Mouse (Mus musculus) ES-E14 (cell line): ENCODE measurements around the gene Psmg3. TPM values are rescaled to one million over a fixed set of nuclear protein-coding genes. Genes with fewer than 3 reads are reported as not detected.
A peak's percentile ranks its signal among the peaks of the same experiment; 100 is the strongest.

ENCODE experiments used
- DNase-seq: peaks from one replicate; pipeline ENCODE4 v3.0.0-alpha.2; 2013; ENCODE audit warnings: low read depth, low spot score
- H3K27ac ChIP-seq: 2 replicates; pipeline ENCODE4 v1.5.1; 2012; ENCODE audit warnings: low read depth, mild to moderate bottlenecking, low read length, moderate library complexity, mixed read lengths; ENCODE audit not compliant: poor library complexity, insufficient read depth, severe bottlenecking
- H3K36me3 ChIP-seq: 2 replicates; pipeline ENCODE4 v1.6.1; 2012; ENCODE audit warnings: mild to moderate bottlenecking, low read length, moderate library complexity, mixed read lengths; ENCODE audit not compliant: control insufficient read depth, poor library complexity, insufficient read depth, severe bottlenecking
- H3K4me1 ChIP-seq, 2 experiments: fragments of 150-350 bp in 1 of 2; sonication (generic) in 1 of 2; 2 replicates each; pipeline ENCODE4 v1.6.1; 2012; ENCODE audit warnings: low read length in 2 of 2, mild to moderate bottlenecking in 1 of 2, mixed read lengths in 1 of 2; ENCODE audit not compliant: control insufficient read depth in 2 of 2, insufficient read depth in 2 of 2, poor library complexity in 1 of 2
- H3K4me3 ChIP-seq, 2 experiments: fragments of 150-350 bp in 1 of 2; sonication (generic) in 1 of 2; 2 replicates each; pipeline ENCODE4 v1.5.1; 2012; ENCODE audit warnings: low read length in 2 of 2, low read depth in 1 of 2, mild to moderate bottlenecking in 1 of 2, mixed read lengths in 1 of 2; ENCODE audit not compliant: insufficient read depth in 1 of 2, poor library complexity in 1 of 2, severe bottlenecking in 1 of 2
- H3K9ac ChIP-seq: 2 replicates; pipeline ENCODE4 v1.6.1; 2012; ENCODE audit warnings: low read depth, mild to moderate bottlenecking, low read length, mixed read lengths; ENCODE audit not compliant: poor library complexity, insufficient read depth, severe bottlenecking
- H3K9me3 ChIP-seq: fragments of 150-350 bp; sonication (generic); 2 replicates; pipeline ENCODE4 v1.6.1; 2012; ENCODE audit warnings: low read depth, mild to moderate bottlenecking, low read length; ENCODE audit not compliant: control insufficient read depth, insufficient read depth
- CHD2 ChIP-seq: IDR thresholded peaks from 2 replicates; pipeline ENCODE4 v1.6.1; 2014; ENCODE audit warnings: mild to moderate bottlenecking, low read depth, low read length, inconsistent platforms
- HCFC1 ChIP-seq: IDR thresholded peaks from 2 replicates; pipeline ENCODE4 v1.6.1; 2012; ENCODE audit warnings: low read length, inconsistent platforms, borderline replicate concordance; ENCODE audit not compliant: insufficient read depth
- MAFK ChIP-seq: IDR thresholded peaks from 2 replicates; pipeline ENCODE4 v1.6.1; 2014; ENCODE audit warnings: mild to moderate bottlenecking, low read depth, low read length, inconsistent platforms; ENCODE audit not compliant: insufficient read depth
- ZC3H11A ChIP-seq: IDR thresholded peaks from 2 replicates; pipeline ENCODE4 v1.6.1; 2012; ENCODE audit warnings: low read depth, mild to moderate bottlenecking, inconsistent platforms, low read length, borderline replicate concordance
- ZNF384 ChIP-seq: IDR thresholded peaks from 2 replicates; pipeline ENCODE4 v1.6.1; 2012; ENCODE audit warnings: low read depth, low read length, inconsistent platforms
- in situ Hi-C, 2 experiments: fragments of 600-800 bp; cut with MboI; formaldehyde crosslinking; loops; one replicate each; pipeline ENCODE4 v1.15.1; 2025; ENCODE audit warnings: low sequenced_read_pairs in 2 of 2, inconsistent platforms in 1 of 2; ENCODE audit not compliant: unreplicated experiment in 2 of 2
- total RNA-seq: library from RNA; depleted of rRNA; stranded (reverse); fragments of 300-350 nt; gene quantifications from 2 replicates; pipeline ENCODE4 v1.2.3, GENCODE M21; 2012; rRNA removed

Psmg3 gene
- 24.7 and 28.6 TPM in 2 replicates for total RNA-seq

DNA sequence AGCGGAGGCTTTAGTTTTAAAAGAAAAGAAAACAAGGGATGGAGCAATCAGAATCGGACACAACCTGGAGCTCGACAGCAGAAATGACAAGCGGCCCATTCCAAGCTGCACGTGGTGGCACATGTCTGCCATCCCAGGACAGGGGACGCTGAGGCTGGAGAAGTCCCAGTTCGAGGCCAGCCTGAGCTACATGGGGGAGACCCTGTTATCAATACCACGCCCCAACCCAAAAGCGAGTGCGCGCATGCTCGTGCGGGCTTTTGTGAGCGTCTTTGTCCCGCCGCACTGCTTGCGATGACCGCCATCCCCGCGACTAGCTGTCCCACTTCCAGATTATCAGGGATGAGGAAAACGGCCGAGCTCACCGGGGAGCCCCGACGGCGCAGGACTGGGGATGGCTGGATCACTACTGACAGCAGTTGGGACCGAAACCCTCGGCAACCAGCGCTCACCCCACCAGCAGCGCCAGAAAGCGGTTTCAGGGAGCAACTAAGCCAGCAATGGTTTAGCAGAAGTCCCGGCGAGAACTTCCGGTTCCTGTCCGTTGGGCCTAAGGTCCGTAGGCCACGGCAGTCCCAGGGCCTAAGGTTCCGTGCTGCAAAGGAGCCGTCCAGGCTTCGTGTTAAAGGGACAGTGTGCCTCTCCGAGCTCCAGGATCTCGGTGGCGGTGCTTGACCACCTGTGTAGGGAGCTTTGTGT lies at the start of gene Psmg3, which contains the start of gene Gm26938:
Gene Psmg3 (minus strand): TSS at position 529 of the 699 bp plus-strand sequence.
Gene Gm26938 (minus strand): TSS at position 51 of the 699 bp plus-strand sequence.
- H3K36me3 ChIP-seq: peaks cover 15% of the 10 kb centered on the region
- in situ Hi-C loops: loop anchor here (25.0 kb wide), 2 partner anchors 461 to 586 kb away; partner anchors contain the start of gene Eif3b (in 2 of the 2)
- peak; percentile 71 for DNase-seq
- H3K4me1 ChIP-seq: peaks cover 0 to 3% of the 10 kb centered on the region in 2 experiments; a peak in 1 of 4 replicates
- TF ChIP-seq HCFC1 (peak; percentile 89), ZC3H11A (no peak), MAFK (no peak)
- H3K9ac ChIP-seq: peak within 1 kb of the TSS; percentile 97
- H3K9me3 ChIP-seq: no peaks in the 10 kb centered on the region
- H3K4me3 ChIP-seq: peak within 1 kb of the TSS; percentile 96 to 99
- peak within 1 kb of the TSS; percentile 59; the same call in 1 of the 2 replicates for H3K27ac ChIP-seq

DNA sequence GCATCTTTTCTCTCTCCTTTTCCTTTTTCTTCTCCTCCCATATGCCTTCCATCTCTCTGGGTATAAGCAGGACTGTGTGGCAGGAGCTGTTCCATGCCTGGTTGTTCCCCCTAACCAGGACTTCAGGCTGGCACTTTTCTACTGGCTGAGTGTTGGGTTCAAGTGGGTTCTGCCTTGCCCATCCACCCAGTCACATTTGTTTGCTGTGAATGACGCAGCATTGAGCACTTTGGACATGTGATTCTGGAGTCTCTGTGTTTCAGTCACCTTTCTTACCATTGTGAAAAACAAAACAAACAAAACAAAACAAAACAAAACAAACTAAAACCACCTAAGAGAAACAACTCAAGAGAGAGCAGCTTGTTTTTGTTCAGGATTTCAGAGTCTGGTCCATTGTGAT lies 44.8 kb upstream of the Psmg3 start:
- Histone ChIP-seq H3K4me1 (peaks cover 0 to 10% of the 10 kb centered on the region in 2 experiments; a peak in 2 of 4 replicates), H3K9ac (no peak overlapping the region), H3K9me3 (no peaks in the 10 kb centered on the region), H3K36me3 (no peaks in the 10 kb centered on the region), H3K4me3 (no peak overlapping the region), H3K27ac (no peak overlapping the region)
- DNase-seq: no peak
- in situ Hi-C loops: no loop called here
- TF ChIP-seq MAFK: no peak
- TF ChIP-seq CHD2: no peak
- TF ChIP-seq ZC3H11A: no peak
- no peak for TF ChIP-seq HCFC1
- no peak for TF ChIP-seq ZNF384

DNA sequence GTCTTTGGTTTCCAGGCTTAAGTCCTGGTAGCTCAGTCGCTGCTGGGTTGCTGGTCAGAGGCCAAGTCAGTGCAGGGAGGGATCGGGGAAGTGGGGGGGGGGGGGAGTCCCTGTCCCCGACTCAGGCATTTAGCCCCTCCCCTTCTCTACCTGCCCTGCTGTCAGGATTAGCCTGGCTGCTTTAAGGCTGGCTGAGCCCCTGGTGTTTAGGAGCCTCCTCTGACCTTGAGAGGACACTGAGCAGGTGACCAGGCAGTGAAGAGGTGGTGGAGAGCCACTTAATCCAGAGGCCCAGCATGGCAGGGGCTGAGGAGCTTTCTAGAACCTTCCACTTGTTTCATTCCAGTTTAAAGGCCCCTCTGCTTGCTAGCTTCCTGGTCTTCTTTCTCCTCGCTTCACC lies 44.2 kb upstream of the Psmg3 start:
- H3K36me3 ChIP-seq: no peaks in the 10 kb centered on the region
- peaks cover 0 to 10% of the 10 kb centered on the region in 2 experiments; a peak in 2 of 4 replicates for H3K4me1 ChIP-seq
- no peak overlapping the region for H3K4me3 ChIP-seq
- no peak overlapping the region for H3K9ac ChIP-seq
- TF ChIP-seq ZC3H11A: no peak
- no peak for TF ChIP-seq CHD2
- no peak for TF ChIP-seq ZNF384
- TF ChIP-seq MAFK: no peak
- TF ChIP-seq HCFC1: no peak
- no peaks in the 10 kb centered on the region for H3K9me3 ChIP-seq
- no peak for DNase-seq
- in situ Hi-C loops: no loop called here
- H3K27ac ChIP-seq: no peak overlapping the region

DNA sequence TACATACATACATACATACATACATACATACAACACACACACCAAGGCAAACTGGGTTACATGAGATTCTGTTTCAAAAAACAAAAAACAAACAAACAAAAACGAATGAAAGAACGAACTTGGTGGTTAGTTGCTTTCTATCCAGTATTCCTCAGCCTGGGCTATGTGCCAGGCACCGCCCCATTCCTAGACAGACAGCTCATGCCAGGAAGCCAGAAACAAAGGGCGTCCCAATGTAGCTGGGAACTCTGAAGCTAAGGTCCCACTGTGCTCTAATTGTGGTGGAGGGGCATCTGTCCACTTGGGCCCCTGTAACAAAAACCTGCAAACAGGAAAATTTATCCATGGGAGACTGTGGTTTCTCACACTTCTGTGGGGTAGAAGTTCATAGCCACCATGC lies 36.1 kb upstream of the Psmg3 start:
- in situ Hi-C loops: no loop called here
- DNase-seq: no peak

More for the DNA sequence above, 36.1 kb upstream of the Psmg3 start:
- no peaks in the 10 kb centered on the region; a peak in 1 of 4 replicates for H3K4me1 ChIP-seq
- no peak overlapping the region for H3K27ac ChIP-seq
- no peak overlapping the region for H3K9ac ChIP-seq
- no peaks in the 10 kb centered on the region for H3K36me3 ChIP-seq
- H3K4me3 ChIP-seq: no peak overlapping the region
- no peak for TF ChIP-seq MAFK
- no peak for TF ChIP-seq HCFC1
- TF ChIP-seq ZNF384: no peak
- no peak for TF ChIP-seq CHD2
- TF ChIP-seq ZC3H11A: no peak
- no peaks in the 10 kb centered on the region for H3K9me3 ChIP-seq
